Mouse (Mus musculus): ENCODE data around the gene Rnf212b. TPM values are rescaled to one million over a fixed set of nuclear protein-coding genes. Genes with fewer than 3 reads are reported as not detected.

Gene Rnf212b
- total RNA-seq, 2 experiments from 2014 or later, result not detected

DNA sequence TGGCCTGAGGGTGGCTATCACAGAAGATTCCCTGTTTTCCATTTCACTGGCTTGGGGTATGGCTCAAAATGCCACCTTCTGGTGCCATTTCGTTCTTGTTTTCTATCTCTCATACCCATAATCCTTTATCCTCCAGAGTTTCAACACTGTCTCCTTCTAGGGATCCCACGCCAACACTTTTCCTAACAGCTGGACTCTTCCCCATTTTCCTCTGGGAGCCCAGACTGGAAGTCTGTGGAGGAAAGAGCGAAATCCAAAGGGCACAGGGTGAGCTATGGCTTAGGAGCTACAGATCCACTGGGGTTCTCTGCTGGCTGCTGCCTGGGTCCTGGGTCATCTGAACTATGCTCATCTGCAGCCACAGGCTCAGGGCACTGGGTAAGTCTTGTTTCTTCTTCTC lies 60.2 kb downstream of the Rnf212b start:
- DNase-seq, result no peak

DNA sequence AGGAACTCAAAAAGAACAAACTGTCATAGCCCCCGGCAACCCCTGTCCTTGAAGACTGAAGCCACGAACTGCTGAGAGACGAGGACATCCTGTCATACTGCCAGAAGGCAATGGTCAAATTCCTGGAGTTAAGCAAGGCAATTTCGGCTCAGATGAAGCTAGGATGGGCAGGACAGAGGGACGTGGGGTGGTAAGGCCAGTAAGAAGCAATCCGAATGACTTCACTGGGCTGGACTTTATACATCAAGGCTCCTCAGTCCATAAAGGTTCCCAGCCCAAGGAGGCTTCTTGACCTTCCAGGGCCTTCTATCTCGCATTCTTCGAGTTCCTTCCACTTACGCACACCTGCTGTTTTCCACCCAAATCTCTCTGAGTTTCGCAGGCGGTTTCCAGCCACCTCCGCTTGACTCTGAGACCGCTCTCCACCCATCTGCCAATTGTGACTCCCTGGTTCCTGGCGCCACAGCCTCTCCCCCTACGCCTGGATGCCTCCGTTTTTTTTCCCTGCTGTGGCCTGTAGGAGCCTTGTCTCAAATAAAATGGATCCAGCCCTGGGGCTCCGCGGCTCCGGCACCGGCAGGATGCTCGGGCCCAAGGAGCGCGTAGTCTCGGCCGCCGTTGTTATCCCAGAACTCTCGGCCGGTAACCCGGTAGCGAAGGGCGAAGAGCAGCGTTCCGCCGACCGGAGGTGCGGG lies 62.0 kb downstream of the Rnf212b start:
- no peak for DNase-seq

DNA sequence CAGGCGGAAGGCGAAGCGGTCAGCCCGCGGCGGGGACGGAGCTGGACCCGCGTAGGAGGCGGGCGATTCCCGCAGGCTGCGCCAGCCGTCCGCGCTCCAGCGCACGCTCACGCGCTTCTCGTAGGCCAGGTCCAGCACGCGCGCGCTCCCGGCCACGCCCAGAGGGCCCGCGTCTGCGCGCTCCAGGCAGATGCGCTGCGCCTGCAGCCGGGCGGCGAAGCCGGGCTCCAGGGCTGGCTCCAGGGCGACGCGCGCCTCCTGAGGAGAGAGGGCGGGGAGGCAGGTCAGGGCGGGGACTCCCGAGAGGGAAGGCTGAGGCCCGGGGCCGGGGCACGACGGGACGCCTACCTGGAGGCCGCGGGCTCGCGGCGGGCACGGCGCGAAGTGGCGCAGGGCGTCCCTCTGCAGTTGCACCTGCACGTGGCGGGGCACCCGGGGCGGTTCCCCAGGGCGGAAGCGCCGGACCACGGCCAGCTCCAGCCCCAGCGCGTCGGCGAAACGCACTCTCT lies 62.7 kb downstream of the Rnf212b start:
- peak; percentile 89 for DNase-seq

DNA sequence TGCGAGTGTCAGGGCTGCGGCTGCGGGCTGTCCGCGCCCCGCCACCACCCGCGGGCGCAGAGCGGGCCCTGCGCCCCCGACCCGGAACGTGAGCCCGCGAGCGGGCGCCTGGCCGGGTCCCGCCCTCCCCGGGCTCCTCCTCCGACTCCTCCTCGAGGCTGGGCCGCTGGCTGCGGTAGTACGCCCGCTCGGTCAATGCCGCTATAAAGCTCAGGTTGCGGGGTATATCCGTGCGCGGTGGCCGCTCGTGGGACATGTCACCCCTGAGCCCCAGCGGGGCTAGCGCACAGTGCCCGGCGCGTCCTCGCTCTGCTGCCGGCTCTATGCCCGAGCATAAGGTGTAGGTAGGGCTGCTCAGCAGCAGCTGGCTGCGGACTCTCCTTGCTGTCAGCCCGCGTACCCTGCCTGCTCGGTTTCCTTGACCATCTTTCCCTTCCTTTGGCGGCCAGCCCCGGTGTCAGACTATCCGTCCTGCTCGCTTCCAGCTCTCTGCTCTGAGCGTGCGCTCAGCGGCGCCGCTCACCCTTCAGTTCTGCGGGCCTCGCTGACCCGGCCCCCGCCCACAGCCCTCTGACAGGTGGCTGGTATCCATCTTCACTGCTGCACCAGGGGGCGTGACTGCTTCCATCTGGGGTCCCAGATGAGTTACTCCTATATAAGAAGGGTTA lies 63.2 kb downstream of the Rnf212b start, which contains the start of gene Ppp1r3e:
TSS of gene Ppp1r3e (minus strand) at position 503 of the 668 bp plus-strand sequence.
- DNase-seq, result peak; percentile 75

DNA sequence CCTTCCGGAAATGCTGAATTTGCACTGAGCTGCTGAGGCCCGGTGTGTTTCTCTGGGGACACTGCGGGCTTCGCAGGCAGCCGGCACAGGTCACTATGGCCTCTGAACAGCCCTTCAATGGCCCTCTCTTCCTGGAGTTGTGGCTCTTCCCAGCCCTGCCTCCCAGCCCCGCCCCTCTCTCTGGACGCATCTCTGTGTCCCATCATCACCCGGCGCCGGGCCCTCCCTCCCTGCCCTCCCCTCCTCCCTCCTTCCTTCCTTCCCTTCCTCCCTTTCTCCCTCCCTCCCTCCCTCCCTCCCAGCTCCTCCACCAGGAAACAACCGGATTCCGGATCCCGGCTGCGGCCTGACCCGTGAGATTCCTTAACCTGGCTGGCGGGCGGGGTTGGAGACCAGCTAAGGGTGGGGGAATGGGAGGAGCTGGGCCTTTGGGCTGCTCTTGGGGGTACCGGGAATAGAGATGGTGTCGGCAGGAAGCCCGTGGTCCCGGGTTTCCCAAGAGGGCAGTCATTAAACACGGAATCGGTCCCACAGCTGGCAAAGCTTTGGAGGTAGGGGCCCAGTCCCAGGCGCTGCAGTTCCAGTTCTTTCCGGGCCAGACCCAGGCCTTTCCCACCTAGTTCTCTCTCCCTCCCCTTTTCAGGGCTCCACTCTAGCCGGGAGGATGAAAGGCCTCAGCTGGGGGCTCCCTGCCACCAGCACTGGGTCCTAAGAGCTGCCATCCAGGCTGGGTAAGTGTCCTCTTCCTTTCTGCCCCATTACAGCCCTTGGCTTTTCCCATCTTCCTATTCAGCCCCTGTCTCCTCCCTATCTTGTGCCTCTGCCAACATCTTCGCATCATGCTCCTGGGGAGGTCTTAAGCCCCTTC lies 69.4 kb downstream of the Rnf212b start, which contains the start of the genes Bcl2l2 and Gm20521:
TSS of gene Bcl2l2 (plus strand) at position 224 of the 868 bp plus-strand sequence.
TSS of gene Gm20521 (plus strand) at position 288 of the 868 bp plus-strand sequence.
- DNase-seq, result peak; percentile 85

DNA sequence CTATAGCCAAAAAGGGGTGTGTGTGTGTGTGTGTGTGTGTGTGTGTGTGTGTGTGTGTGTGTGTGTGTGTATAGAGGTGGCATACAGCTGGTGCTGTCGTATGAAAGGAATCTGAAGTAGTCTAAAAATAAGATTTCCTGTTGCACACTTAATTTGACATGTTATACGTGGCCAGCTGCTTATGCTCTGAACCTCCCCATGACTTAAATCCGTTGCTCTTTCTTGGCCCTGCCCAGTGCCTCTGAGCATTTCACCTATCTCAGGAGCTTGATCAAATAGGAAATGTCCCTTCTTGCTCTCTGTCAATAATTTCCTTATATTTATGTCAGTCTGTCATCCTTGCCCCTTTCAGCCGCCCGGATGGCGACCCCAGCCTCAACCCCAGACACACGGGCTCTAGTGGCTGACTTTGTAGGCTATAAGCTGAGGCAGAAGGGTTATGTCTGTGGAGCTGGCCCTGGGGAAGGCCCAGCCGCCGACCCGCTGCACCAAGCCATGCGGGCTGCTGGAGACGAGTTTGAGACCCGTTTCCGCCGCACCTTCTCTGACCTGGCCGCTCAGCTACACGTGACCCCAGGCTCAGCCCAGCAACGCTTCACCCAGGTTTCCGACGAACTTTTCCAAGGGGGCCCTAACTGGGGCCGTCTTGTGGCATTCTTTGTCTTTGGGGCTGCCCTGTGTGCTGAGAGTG lies 70.2 kb downstream of the Rnf212b start:
- no peak for DNase-seq

DNA sequence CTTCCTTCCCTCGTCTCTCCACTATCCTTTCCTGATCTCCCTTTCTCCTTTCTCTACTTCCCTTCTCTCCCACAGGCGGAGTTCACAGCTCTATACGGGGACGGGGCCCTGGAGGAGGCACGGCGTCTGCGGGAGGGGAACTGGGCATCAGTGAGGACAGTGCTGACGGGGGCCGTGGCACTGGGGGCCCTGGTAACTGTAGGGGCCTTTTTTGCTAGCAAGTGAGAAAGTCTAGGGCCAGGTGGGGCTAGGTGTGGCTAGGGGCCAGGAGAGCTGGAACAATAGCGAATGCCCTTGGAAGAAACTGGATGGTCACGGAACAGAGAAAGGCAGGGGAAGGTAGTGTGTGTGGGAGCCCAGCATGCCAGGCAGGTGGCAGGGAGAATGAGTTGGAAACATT lies 71.4 kb downstream of the Rnf212b start:
- DNase-seq, result no peak

DNA sequence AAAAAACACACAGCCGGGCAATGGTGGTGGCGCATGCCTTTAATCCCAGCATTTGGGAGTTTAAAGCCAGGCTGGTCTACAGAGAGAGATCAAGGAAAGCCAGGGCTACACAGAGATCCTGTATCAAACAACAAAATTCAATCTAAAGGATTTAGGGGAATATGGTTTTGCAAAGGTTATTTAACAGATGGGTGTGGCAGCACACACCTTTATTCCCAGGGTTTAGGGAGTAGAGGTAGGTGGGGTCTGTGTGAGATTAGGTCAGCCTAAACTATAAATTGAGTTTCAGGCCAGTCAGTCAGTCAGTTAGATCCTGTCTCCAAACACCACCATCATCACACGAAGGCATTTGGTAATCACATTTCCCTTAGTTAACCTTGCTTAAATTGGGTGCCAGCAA lies 78.3 kb downstream of the Rnf212b start, which contains the start of gene Pabpn1:
TSS of gene Pabpn1 (plus strand) at position 301 of the 400 bp plus-strand sequence.
- no peak for DNase-seq

DNA sequence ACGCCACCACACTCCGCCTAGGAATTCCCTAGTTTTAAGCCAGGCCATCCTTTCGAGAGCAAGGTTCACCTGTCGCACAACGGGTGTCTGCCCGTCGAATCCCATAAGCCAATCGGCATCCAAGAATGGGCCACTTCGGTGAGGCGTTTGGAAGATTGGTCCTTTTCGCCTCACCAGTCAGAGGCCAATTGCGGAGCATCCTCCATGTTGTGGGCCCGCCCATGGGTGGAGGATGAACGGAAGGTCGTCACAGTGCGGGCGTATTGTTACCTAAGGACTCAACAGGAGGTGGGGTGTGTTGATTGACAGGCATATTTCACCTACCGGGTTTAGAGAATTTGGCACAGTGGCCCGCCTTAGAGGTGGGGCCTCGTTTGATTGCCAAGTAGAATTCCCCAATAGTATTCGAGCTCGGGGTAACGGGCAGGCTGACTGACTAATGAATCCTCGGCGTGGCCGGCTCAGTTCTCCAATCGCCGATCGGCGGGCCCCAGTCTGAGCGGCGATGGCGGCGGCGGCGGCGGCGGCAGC lies 79.8 kb downstream of the Rnf212b start:
- peak; percentile 90 for DNase-seq

DNA sequence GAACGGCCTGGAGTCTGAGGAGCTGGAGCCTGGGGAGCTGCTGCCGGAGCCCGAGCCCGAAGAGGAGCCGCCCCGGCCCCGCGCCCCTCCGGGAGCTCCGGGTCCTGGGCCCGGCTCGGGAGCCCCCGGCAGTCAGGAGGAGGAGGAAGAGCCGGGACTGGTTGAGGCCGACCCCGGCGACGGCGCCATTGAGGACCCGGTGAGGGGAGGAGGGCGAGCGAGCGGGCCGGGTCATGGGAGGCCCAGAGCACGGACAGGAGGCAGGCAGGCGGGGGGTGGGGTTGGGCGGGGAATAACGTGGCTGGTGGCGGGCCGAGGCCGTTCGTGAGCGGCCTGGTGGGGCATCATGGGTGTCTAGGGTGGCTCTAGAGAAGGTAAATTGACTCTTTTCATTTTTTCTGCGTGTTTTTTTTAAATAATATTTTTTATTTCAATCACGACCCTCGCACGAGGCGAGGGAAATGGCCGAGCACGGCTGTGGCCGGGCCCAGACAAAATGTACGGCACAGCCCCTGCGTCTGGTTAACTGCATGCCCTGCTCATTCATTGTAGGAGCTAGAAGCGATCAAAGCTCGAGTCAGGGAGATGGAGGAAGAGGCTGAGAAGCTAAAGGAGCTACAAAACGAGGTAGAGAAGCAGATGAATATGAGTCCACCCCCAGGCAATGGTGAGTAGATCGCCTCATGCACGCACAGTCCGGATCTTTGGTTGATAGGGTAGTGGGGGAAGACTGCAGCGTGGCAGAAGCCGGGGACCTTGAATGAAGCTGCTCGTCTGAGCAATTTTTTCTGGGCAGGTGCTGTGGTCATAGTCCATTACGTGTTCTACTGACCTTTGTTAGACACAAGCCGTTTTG lies 80.6 kb downstream of the Rnf212b start:
- DNase-seq, result peak; percentile 67

DNA sequence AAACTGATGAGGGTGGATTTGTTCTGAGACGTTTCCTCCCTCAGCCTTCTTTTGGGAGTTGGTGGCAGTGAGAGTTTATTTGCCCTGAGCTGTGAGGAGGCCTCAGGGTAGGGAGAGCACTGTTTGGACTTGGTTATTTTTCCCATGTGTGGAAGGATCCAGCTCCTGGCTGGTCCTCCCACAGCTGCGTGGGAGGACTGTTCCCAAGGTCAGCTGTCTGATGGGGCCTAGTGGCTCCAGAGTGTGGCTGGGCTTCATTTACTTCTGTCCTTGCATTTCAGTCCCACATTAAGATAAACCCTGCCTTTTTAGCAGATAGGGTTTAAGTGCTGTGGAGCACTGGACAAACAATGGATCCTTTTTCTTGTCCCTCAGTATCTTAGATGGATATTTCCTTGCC lies 83.5 kb downstream of the Rnf212b start:
- no peak for DNase-seq

DNA sequence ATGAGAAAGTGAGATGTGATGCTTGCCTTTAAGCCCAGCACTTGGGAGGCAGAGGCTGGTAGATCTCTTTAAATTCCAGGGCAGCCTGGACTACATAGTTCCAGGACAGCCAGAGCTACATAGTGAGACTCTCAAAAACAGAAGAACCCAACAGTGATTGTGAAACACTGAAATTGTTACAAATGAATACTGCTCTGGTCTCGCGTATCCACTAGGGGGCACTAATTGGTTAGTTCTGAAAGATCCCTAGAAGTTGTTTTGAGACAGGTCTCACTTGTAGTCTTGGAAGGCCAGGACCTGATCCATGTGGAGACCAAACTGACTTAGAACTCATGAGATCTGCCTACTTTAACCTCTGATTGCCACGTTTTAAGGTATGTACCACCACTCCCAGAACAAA lies 86.4 kb downstream of the Rnf212b start:
- peak; percentile 55 for DNase-seq

DNA sequence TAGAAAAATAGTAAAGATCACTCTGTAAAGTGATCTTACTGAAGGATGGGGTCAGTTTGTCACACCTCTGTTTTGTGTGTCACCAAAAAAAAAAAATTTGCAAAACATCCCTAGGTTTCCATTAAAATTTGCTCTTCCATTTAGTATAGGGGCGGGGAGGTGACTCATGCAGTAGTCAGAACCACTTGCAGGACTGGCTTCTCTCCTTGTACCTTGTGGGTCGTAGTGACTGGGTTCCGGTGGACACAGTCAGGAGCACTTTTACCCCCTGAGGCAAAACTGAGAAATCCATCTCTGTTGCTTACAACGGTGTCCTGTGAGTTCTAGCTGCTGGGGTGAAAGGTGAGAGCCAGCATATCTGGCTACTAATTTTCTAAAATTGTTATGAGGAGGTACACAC lies 89.7 kb downstream of the Rnf212b start:
- DNase-seq, result no peak

Other genes with a start within 250 kb of the Rnf212b start
- gene Ajuba, start 236.6 kb upstream of the Rnf212b start, total RNA-seq (2021), result 1 to 10 TPM; 7.5 to 9.9 TPM
- gene 4931414P19Rik, start 208.1 kb upstream of the Rnf212b start, total RNA-seq (2021), result 1 to 10 TPM; 3.1 to 5.1 TPM
- 100 to 1,000 TPM; 183 to 207 TPM for gene Psmb5, start 196.1 kb upstream of the Rnf212b start, total RNA-seq (2021)
- gene Psmb11, start 192.7 kb upstream of the Rnf212b start, total RNA-seq (2021), result not detected
- gene Gm17606, start 173.2 kb upstream of the Rnf212b start, total RNA-seq (2021), result not detected
- gene Cdh24, start 172.8 kb upstream of the Rnf212b start, total RNA-seq (2021), result 1 to 10 TPM in 1 of 2 experiments, under 1 TPM in 1; 0.96 to 1.8 TPM
- gene 1700123O20Rik, start 127.9 kb upstream of the Rnf212b start, total RNA-seq (2021), result 10 to 100 TPM; 16.2 to 16.9 TPM
- gene Acin1, start 127.2 kb upstream of the Rnf212b start, total RNA-seq (2021), result 100 to 1,000 TPM in 1 of 2 experiments, 10 to 100 TPM in 1; 90.7 to 110 TPM
- gene Gm29776, start 115.3 kb upstream of the Rnf212b start, total RNA-seq (2021), result not detected
- under 1 TPM in 1 of 2 experiments, not detected in 1; 0.50 TPM for gene Cebpe, start 102.0 kb upstream of the Rnf212b start, total RNA-seq (2021)
- 1 to 10 TPM; 5.7 to 7.5 TPM for gene Slc7a8, start 32.2 kb upstream of the Rnf212b start, total RNA-seq (2021)
- gene Homez, start 56.8 kb downstream of the Rnf212b start, total RNA-seq (2021), result 1 to 10 TPM; 6.8 to 8.4 TPM
- gene Ppp1r3e, start 63.4 kb downstream of the Rnf212b start, total RNA-seq (2021), result 1 to 10 TPM; 4.2 to 6.8 TPM
- gene Bcl2l2, start 69.2 kb downstream of the Rnf212b start, total RNA-seq (2021), result 10 to 100 TPM; 28.2 to 29.3 TPM
- gene Gm20521, start 69.3 kb downstream of the Rnf212b start, total RNA-seq (2021), result 1 to 10 TPM in 1 of 2 experiments, under 1 TPM in 1; 0.94 to 5.0 TPM
- 10 to 100 TPM; 80.2 to 99.9 TPM for gene Pabpn1, start 78.4 kb downstream of the Rnf212b start, total RNA-seq (2021)
- gene Slc22a17, start 99.0 kb downstream of the Rnf212b start, total RNA-seq (2021), result 10 to 100 TPM; 11.8 to 13.9 TPM
- 10 to 100 TPM; 12.6 to 16.0 TPM for gene Efs, start 112.0 kb downstream of the Rnf212b start, total RNA-seq (2021)
- not detected for gene Il25, start 118.6 kb downstream of the Rnf212b start, total RNA-seq (2021)
- gene Cmtm5, start 122.1 kb downstream of the Rnf212b start, total RNA-seq (2021), result 1 to 10 TPM; 1.6 to 3.3 TPM
- gene Myh6, start 152.8 kb downstream of the Rnf212b start, total RNA-seq (2021), result 100 to 1,000 TPM in 1 of 2 experiments, 10 to 100 TPM in 1; 90.4 to 107 TPM
- not detected for gene Gm17428, start 162.8 kb downstream of the Rnf212b start, total RNA-seq (2021)
- 100 to 1,000 TPM; 393 to 495 TPM for gene Myh7, start 180.5 kb downstream of the Rnf212b start, total RNA-seq (2021)
- gene Ngdn, start 201.3 kb downstream of the Rnf212b start, total RNA-seq (2021), result 10 to 100 TPM; 22.4 to 24.1 TPM